Mouse (Mus musculus): ENCODE measurements at regions not wholly inside any gene's neighbourhood (a gene's known extent, or its start where the extent isn't known, plus 50 kb on each side); places are given as distances from the start of the nearest gene placed in this dataset.

DNA sequence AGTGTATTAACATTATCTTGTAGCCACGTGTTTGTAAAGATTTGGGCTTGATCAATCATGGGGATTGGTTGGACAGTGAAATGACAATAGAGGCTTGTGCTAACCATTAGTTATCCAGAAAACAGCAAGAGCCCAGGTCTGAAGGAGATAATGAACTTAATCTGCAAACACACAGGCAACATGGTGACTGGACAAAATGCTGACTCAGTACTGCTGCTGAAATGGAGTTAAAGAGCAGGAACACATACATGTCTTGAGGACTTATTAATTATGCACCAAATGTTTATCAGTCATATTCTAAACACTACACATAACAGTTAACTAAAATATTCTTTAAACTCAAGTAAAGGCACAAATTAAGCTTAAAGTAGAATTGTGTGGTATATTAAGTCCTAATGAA, 528.6 kb downstream of the Etv1 start:
- TF ChIP-seq POLR2A (IDR thresholded peaks at IDR 0.05; ENCODE audit: extremely low read depth, insufficient read depth, low read length) (no peak), CTCF (IDR thresholded peaks at IDR 0.05; ENCODE audit: extremely low read depth, insufficient read depth, low read length) (no peak)

All from cortical plate, adult 2 months (tissue).